Mouse (Mus musculus) liver, adult 2 months (tissue): ENCODE results near the gene Gpr84. TPM values are rescaled to one million over a fixed set of nuclear protein-coding genes. Genes with fewer than 3 reads are reported as not detected.
A peak's percentile ranks its signal among the peaks of the same experiment; 100 is the strongest.

Experiments used
- DNase-seq: peaks from one replicate; pipeline ENCODE4 v3.0.0-alpha.2; 2011; ENCODE audit warnings: low read depth, low spot score; ENCODE audit errors: extremely low read depth
- H3K27ac ChIP-seq: fragments of 200-500 bp; replicated peaks from 2 replicates; pipeline ENCODE4 v1.5.1; 2012; ENCODE audit warnings: low read depth, mild to moderate bottlenecking, control low read depth, inconsistent platforms, low read length; ENCODE audit not compliant: insufficient read depth
- H3K27me3 ChIP-seq: fragments of 200-500 bp; 2 replicates; pipeline ENCODE4 v1.6.1; 2012; ENCODE audit warnings: mild to moderate bottlenecking, moderate library complexity, low read length, inconsistent platforms; ENCODE audit not compliant: control insufficient read depth, insufficient read depth
- H3K36me3 ChIP-seq: fragments of 200-500 bp; 2 replicates; pipeline ENCODE4 v1.6.1; 2012; ENCODE audit warnings: low read length, inconsistent platforms; ENCODE audit not compliant: control insufficient read depth, insufficient read depth
- H3K4me1 ChIP-seq: fragments of 200-500 bp; 2 replicates; pipeline ENCODE4 v1.6.1; 2011; ENCODE audit warnings: low read length; ENCODE audit not compliant: control insufficient read depth, insufficient read depth
- H3K4me3 ChIP-seq: fragments of 200-500 bp; 2 replicates; pipeline ENCODE4 v1.5.1; 2011; ENCODE audit warnings: low read depth, mild to moderate bottlenecking, control low read depth, low read length, moderate library complexity; ENCODE audit not compliant: insufficient read depth
- H3K79me2 ChIP-seq: fragments of 200-500 bp; 2 replicates; pipeline ENCODE4 v1.6.1; 2012; ENCODE audit warnings: inconsistent platforms, mild to moderate bottlenecking, low read length, moderate library complexity; ENCODE audit not compliant: control insufficient read depth, insufficient read depth
- H3K9ac ChIP-seq: fragments of 200-500 bp; 2 replicates; pipeline ENCODE4 v1.6.1; 2012; ENCODE audit warnings: low read depth, mild to moderate bottlenecking, control low read depth, inconsistent platforms, low read length
- CTCF ChIP-seq: fragments of 200-500 bp; IDR thresholded peaks from 2 replicates; pipeline ENCODE4 v1.5.1; 2011; ENCODE audit warnings: low read depth, low read length, control low read depth
- POLR2A ChIP-seq: fragments of 200-500 bp; IDR thresholded peaks from 2 replicates; pipeline ENCODE4 v1.6.1; 2011; ENCODE audit warnings: low read length, control low read depth; ENCODE audit not compliant: insufficient read depth; ENCODE audit errors: extremely low read depth
- WGBS: fragments of 180-500 bp; shearing (Covaris S2); methylation state at CpG from one replicate; pipeline ENCODE4 v1.1.7; 2018; 5-methylcytosine and 5-hydroxymethylcytosine counted together
- polyA plus RNA-seq: library from polyadenylated mRNA; depleted of rRNA; stranded (reverse); fragments of >200 nt; gene quantifications from 2 replicates; pipeline ENCODE4 v1.2.3, GENCODE M21; 2012
- total RNA-seq: library from RNA; depleted of rRNA; stranded (reverse); fragments of >200 nt; gene quantifications from 2 replicates; pipeline ENCODE4 v1.2.3, GENCODE M21; 2014

Gene Gpr84
- total and polyA plus RNA-seq, 2 experiments: 0.09 to 0.12 TPM

GRCm38 (mm10) chr15:103335040-103335439 is 24.6 kb upstream of the Gpr84 start:
- H3K9ac ChIP-seq: no peak overlapping the region
- no peaks in the 10 kb centered on the region for H3K36me3 ChIP-seq
- 85% methylated on average over 3 of the region's 3 CpGs for WGBS
- H3K27ac ChIP-seq: no peak overlapping the region
- no peak for DNase-seq
- TF ChIP-seq POLR2A: no peak
- TF ChIP-seq CTCF: no peak
- 0 out of 2 replicates have a peak, but pooled peaks cover 6% of the 10 kb centered on the region for H3K4me1 ChIP-seq
- peaks cover 2% of the 10 kb centered on the region; the same call in 1 of the 2 replicates for H3K27me3 ChIP-seq
- no peaks in the 10 kb centered on the region for H3K79me2 ChIP-seq
- no peak overlapping the region for H3K4me3 ChIP-seq

GRCm38 (mm10) chr15:103334194-103334593 is 23.8 kb upstream of the Gpr84 start:
- no peak for DNase-seq
- WGBS: 21% methylated on average over 2 of the region's 2 CpGs
- TF ChIP-seq POLR2A (no peak), CTCF (no peak)
- H3K9ac ChIP-seq: no peak overlapping the region
- H3K79me2 ChIP-seq: no peaks in the 10 kb centered on the region
- no peaks in the 10 kb centered on the region for H3K36me3 ChIP-seq
- 0 out of 2 replicates have a peak, but pooled peaks cover 2% of the 10 kb centered on the region for H3K4me1 ChIP-seq
- peak overlapping the region; percentile 23; the same call in 1 of the 2 replicates for H3K27ac ChIP-seq
- no peaks in the 10 kb centered on the region for H3K27me3 ChIP-seq
- no peak overlapping the region for H3K4me3 ChIP-seq

GRCm38 (mm10) chr15:103333738-103334137 is 23.3 kb upstream of the Gpr84 start:
- Histone ChIP-seq H3K4me3 (no peak overlapping the region), H3K9ac (no peak overlapping the region), H3K4me1 (0 out of 2 replicates have a peak, but pooled peaks cover 2% of the 10 kb centered on the region), H3K36me3 (no peaks in the 10 kb centered on the region), H3K27me3 (no peaks in the 10 kb centered on the region), H3K79me2 (no peaks in the 10 kb centered on the region), H3K27ac (peak overlapping the region; percentile 53; the same call in 1 of the 2 replicates)
- 70% methylated on average over 5 of the region's 5 CpGs for WGBS
- TF ChIP-seq POLR2A (no peak), CTCF (no peak)
- peak; percentile 26 for DNase-seq

GRCm38 (mm10) chr15:103333081-103333615 is 22.7 kb upstream of the Gpr84 start:
- Histone ChIP-seq H3K4me3 (0 out of 2 replicates have a peak overlapping the region, but pooled peaks have one; percentile 4), H3K27me3 (no peaks in the 10 kb centered on the region), H3K79me2 (no peaks in the 10 kb centered on the region), H3K36me3 (no peaks in the 10 kb centered on the region), H3K9ac (0 out of 2 replicates have a peak overlapping the region, but pooled peaks have one; percentile 1), H3K4me1 (0 out of 2 replicates have a peak, but pooled peaks cover 2% of the 10 kb centered on the region), H3K27ac (peak overlapping the region; percentile 53)
- TF ChIP-seq POLR2A (no peak), CTCF (no peak)
- peak; percentile 27 for DNase-seq
- 79% methylated on average over 5 of the region's 5 CpGs for WGBS

GRCm38 (mm10) chr15:103323455-103324247 is 13.2 kb upstream of the Gpr84 start:
- Histone ChIP-seq H3K79me2 (no peaks in the 10 kb centered on the region), H3K4me3 (peak overlapping the region; percentile 56), H3K27ac (peak overlapping the region; percentile 83), H3K36me3 (no peaks in the 10 kb centered on the region), H3K27me3 (no peaks in the 10 kb centered on the region), H3K4me1 (peaks cover 5% of the 10 kb centered on the region), H3K9ac (peak overlapping the region; percentile 74)
- 2% methylated on average over 36 of the region's 40 CpGs for WGBS
- DNase-seq: peak; percentile 93
- peak; percentile 99 for TF ChIP-seq CTCF
- no peak for TF ChIP-seq POLR2A

- Histone ChIP-seq H3K4me3 (peak overlapping the region; percentile 56), H3K27ac (no peak overlapping the region), H3K9ac (peak overlapping the region; percentile 74), H3K27me3 (no peaks in the 10 kb centered on the region), H3K4me1 (peaks cover 5% of the 10 kb centered on the region), H3K79me2 (no peaks in the 10 kb centered on the region), H3K36me3 (no peaks in the 10 kb centered on the region)
- no peak for TF ChIP-seq CTCF
- no peak for TF ChIP-seq POLR2A
- 2% methylated on average over 19 of the region's 26 CpGs for WGBS
- DNase-seq: no peak
These were observed 12.7 kb upstream of the Gpr84 start for GRCm38 (mm10) chr15:103323070-103323454.
